In genomic region chr9:120091696-120092238, GRCm38 (mm10) we compare ENCODE assay signal across 15 mouse cellular contexts. TPM values are rescaled to one million over a fixed set of nuclear protein-coding genes. Genes with fewer than 3 reads are reported as not detected.
"Had no signal": no experiment of that assay in that cellular context is flagged by ENCODE, and none has a peak within 500 bp of the region (broad histone marks: within the 10 kb centered on the region; RNA-seq: fewer than 3 reads in every experiment).

TSS of gene Ccr8 (plus strand) at chr9:120092114.

- H3K27me3 ChIP-seq: kidney, embryonic 15.5 days; neural tube, embryonic 12.5 days had no signal

- H3K4me1 ChIP-seq: kidney, embryonic 15.5 days; limb, embryonic 10.5 days; midbrain, embryonic 10.5 days; neural tube, embryonic 12.5 days had no signal

- DNase-seq: kidney, adult 2 months; kidney, postnatal 25 days; lung, embryonic 14.5 days; lung, postnatal 10 days; midbrain, embryonic 14.5 days; thymus, adult 18-20 months had no signal

- H3K9ac ChIP-seq: kidney, embryonic 15.5 days; lung, embryonic 14.5 days; neural tube, embryonic 12.5 days had no signal

- H3K4me2 ChIP-seq: kidney, embryonic 15.5 days; liver, embryonic 11.5 days; lung, embryonic 14.5 days; neural tube, embryonic 12.5 days had no signal

- H3K36me3 ChIP-seq: kidney, embryonic 15.5 days; limb, embryonic 10.5 days; midbrain, embryonic 10.5 days; neural tube, embryonic 12.5 days had no signal

- H3K4me3 ChIP-seq: kidney, embryonic 15.5 days; left cerebral cortex, adult 2 months; limb, embryonic 10.5 days; midbrain, embryonic 10.5 days; myocyte; neural tube, embryonic 12.5 days had no signal

- H3K9me3 ChIP-seq: kidney, embryonic 15.5 days; limb, embryonic 10.5 days; midbrain, embryonic 10.5 days; neural tube, embryonic 12.5 days had no signal

- H3K27ac ChIP-seq: kidney, embryonic 15.5 days; left cerebral cortex, adult 2 months; limb, embryonic 10.5 days; midbrain, embryonic 10.5 days; neural tube, embryonic 12.5 days; stomach, postnatal 0 days had no signal

RNA-seq across cellular contexts. Expression of gene Ccr8, which starts in this region (rescaled TPM):
- polyA plus RNA-seq: kidney, embryonic 15.5 days; limb, embryonic 10.5 days; liver, embryonic 11.5 days; liver, embryonic 16.5 days; midbrain, embryonic 10.5 days; midbrain, embryonic 14.5 days; myocyte; neural tube, embryonic 12.5 days had no signal
